Mouse (Mus musculus): ENCODE data around the gene Gsg1. TPM values are rescaled to one million over a fixed set of nuclear protein-coding genes. Genes with fewer than 3 reads are reported as not detected.

The Gsg1 gene
- 0.39 and 0.53 TPM in 2 replicates for polyA plus RNA-seq (2015; fragmentation: Nextera tagmentation; extraction: Ambion mirVana)

DNA sequence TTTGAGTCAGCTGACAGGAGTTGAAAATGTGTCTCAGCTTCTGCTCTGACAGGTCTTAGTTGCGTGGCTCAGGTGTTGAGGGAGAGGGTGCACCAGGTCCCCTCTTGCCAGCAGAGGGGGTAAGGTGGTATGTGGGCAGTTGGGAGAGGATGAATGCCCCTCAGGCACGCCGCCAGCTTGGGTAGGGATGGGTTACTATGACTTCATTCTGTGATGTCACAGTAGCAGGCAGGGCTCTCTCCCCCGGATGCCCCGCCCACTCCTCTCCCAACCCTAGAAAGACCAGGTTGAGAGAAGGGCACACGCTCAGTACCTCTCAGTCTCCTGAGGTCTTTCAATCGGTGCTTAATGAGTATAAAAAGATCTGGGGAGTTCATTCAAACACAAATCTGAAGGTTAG lies at the start of gene Gsg1:
TSS of gene Gsg1 (minus strand) at position 199 of the 400 bp plus-strand sequence.

DNA sequence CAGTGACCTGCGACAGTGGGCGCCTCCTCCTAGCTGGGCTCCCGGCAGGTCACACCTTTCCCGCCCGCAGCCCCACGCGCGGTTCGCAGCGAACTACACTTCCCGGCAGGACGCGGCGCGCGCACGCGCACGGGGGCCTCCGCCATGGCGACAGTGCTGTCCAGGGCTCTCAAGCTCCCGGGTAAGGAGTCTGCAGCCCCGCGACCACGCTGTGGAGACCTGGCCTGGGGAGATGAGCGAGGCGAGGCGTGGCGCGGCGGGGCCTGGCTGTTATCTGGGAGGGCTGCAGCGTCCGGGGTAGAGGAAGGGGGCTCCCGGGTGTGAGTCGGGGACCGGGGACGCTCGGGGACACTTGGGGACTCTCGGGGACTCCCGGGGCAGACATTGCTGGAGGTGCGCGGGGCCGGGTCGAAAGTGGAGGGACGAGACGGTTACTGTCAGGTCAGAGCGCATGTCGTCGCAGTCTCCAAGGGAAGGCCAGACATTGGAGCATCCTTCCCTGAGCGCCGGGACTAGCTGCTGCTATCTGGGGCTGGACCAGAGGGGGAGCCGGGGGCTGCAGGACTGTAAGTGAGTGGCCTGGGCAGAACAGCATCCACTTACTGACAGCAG lies 56.1 kb downstream of the Gsg1 start, which contains the start of the genes Fam234b and Hebp1:
TSS of gene Fam234b (plus strand) at position 57 of the 612 bp plus-strand sequence.
TSS of gene Hebp1 (minus strand) at position 102 of the 612 bp plus-strand sequence.

Other genes with a start within 250 kb of the Gsg1 start
- gene Ddx47, start 242.7 kb downstream of the Gsg1 start, polyA plus RNA-seq (2015; fragmentation: Nextera tagmentation; extraction: Ambion mirVana) = 52.1 and 58.5 TPM in 2 replicates
- gene Gprc5a, start 188.7 kb downstream of the Gsg1 start, polyA plus RNA-seq (2015; fragmentation: Nextera tagmentation; extraction: Ambion mirVana) = 14.7 and 16.3 TPM in 2 replicates
- 0.12 TPM in 1 of 2 replicates, not detected in the other for gene Gprc5d, start 136.1 kb downstream of the Gsg1 start, polyA plus RNA-seq (2015; fragmentation: Nextera tagmentation; extraction: Ambion mirVana)
- gene Fam234b, start 56.4 kb downstream of the Gsg1 start, polyA plus RNA-seq (2015; fragmentation: Nextera tagmentation; extraction: Ambion mirVana) = 3.9 and 4.3 TPM in 2 replicates
- gene Hebp1, start 56.3 kb downstream of the Gsg1 start, polyA plus RNA-seq (2015; fragmentation: Nextera tagmentation; extraction: Ambion mirVana) = 17.8 and 21.6 TPM in 2 replicates
- 1.1 and 1.7 TPM in 2 replicates for gene Pbp2, start 56.1 kb upstream of the Gsg1 start, polyA plus RNA-seq (2015; fragmentation: Nextera tagmentation; extraction: Ambion mirVana)
- 98.7 and 115 TPM in 2 replicates for gene Emp1, start 108.2 kb upstream of the Gsg1 start, polyA plus RNA-seq (2015; fragmentation: Nextera tagmentation; extraction: Ambion mirVana)